Mouse (Mus musculus) cerebellum, adult (tissue): ENCODE results near the gene Gm49380.

Experiments used
- ATAC-seq: cut with Nextera tagmentation; 2 replicates; pipeline ENCODE4 v1.9.2; 2017; ENCODE audit warnings: mild to moderate bottlenecking, moderate library complexity, mixed read lengths; ENCODE audit not compliant: insufficient number of reproducible peaks, low FRiP score, low TSS enrichment

The Gm49380 gene

GRCm38 (mm10) chr9:44094737-44095136, 18.6 kb downstream of the Gm49380 start:
- ATAC-seq, result no peak

GRCm38 (mm10) chr9:44093612-44094503, 19.4 kb downstream of the Gm49380 start:
- ATAC-seq, result 0 out of 2 replicates have a peak, but pooled peaks have one; percentile 57

- no peak for ATAC-seq
Measured at GRCm38 (mm10) chr9:44088877-44089608, 24.3 kb downstream of the Gm49380 start.

- peak; percentile 19 for ATAC-seq
Measured at GRCm38 (mm10) chr9:44087761-44088455, 25.4 kb downstream of the Gm49380 start.

GRCm38 (mm10) chr9:44086960-44087359, 26.3 kb downstream of the Gm49380 start:
- ATAC-seq, result no peak

GRCm38 (mm10) chr9:44085741-44086665, 27.3 kb downstream of the Gm49380 start:
- ATAC-seq, result peak; percentile 33; the same call in 1 of the 2 replicates

- ATAC-seq, result no peak
Measured at GRCm38 (mm10) chr9:44085276-44085675, 28.0 kb downstream of the Gm49380 start.

GRCm38 (mm10) chr9:44084659-44085229, 28.6 kb downstream of the Gm49380 start:
- ATAC-seq, result peak; percentile 41; the same call in 1 of the 2 replicates

- ATAC-seq, result no peak
Measured at GRCm38 (mm10) chr9:44084236-44084635, 29.1 kb downstream of the Gm49380 start.

GRCm38 (mm10) chr9:44083392-44084121, 29.7 kb downstream of the Gm49380 start:
- ATAC-seq, result no peak

GRCm38 (mm10) chr9:44082266-44082665, 31.0 kb downstream of the Gm49380 start:
- ATAC-seq, result no peak

- no peak for ATAC-seq
Measured at GRCm38 (mm10) chr9:44081581-44081980, 31.7 kb downstream of the Gm49380 start.

- no peak for ATAC-seq
Measured at GRCm38 (mm10) chr9:44080953-44081352, 32.3 kb downstream of the Gm49380 start.

- ATAC-seq, result no peak
Measured at GRCm38 (mm10) chr9:44079997-44080780, 33.1 kb downstream of the Gm49380 start.

- peak; percentile 86 for ATAC-seq
Measured at GRCm38 (mm10) chr9:44078955-44079756, 34.1 kb downstream of the Gm49380 start.

GRCm38 (mm10) chr9:44078136-44078797, 35.0 kb downstream of the Gm49380 start:
- no peak for ATAC-seq
